Mouse (Mus musculus) layer of hippocampus, postnatal 10 days (tissue): ENCODE measurements around the gene Fkbp10. TPM values are rescaled to one million over a fixed set of nuclear protein-coding genes. Genes with fewer than 3 reads are reported as not detected.

ENCODE experiments used
- DNase-seq, 2 experiments: peaks; one replicate each; pipeline ENCODE4 v3.0.0; 2021; ENCODE audit warnings: low spot score in 2 of 2
- microRNA-seq, 2 experiments: library from miRNA; unstranded; fragments of <30 nt; microRNA quantifications; one replicate each; pipeline ENCODE4 v1.2.0; 2021
- total RNA-seq, 2 experiments: library from RNA; stranded (reverse); gene quantifications; 2 replicates each; pipeline ENCODE4 v1.2.3; 2021

Fkbp10 gene
- total RNA-seq, 2 experiments from 2014 or later, result 15.1 to 15.2 TPM

DNA sequence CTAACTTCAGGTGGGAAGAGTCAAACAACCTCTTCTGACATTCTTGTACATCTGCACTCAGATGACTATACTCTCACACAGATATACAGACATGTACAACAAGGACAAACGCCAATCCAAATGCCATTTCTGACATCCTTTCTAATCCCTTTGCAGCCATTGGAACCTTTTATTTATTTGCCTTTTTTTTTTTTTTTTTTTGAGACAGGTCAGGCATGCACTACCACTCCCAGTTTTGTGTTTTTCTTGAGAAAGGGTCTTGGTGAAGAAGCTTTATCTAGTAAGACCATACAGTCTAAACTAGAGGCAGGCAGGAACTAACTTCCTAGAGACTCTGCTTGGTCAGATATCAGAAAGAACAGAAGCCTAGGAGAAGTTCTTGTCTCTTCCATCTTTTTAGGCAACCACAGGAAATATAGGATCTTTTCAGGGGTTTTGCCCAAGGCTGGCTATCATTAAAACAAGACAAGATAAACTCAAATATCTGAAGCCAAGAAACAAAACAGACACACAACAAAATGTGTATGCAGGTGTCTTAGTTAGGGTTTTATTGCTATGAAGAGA is 49.8 kb downstream of the Fkbp10 start:
- no peak for DNase-seq

DNA sequence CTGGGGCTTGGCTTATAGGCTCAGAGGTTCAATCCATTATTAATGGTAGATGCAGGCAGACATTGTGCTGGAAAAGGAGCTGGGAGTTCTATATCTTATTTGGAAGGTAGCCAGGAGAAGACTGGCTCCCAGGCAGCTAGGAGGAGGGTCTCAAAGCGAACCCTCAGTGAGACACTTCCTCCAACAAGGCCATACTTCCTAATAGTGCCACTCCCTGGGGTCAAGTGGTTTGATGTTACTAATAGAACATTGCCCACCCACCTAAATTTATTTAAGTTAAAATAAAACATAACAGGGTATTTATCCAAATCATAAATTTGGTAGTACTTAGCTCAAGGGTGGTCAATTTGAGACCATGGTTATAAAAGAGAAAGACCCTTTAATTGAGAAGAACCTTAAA is 50.3 kb downstream of the Fkbp10 start:
- DNase-seq, result no peak

DNA sequence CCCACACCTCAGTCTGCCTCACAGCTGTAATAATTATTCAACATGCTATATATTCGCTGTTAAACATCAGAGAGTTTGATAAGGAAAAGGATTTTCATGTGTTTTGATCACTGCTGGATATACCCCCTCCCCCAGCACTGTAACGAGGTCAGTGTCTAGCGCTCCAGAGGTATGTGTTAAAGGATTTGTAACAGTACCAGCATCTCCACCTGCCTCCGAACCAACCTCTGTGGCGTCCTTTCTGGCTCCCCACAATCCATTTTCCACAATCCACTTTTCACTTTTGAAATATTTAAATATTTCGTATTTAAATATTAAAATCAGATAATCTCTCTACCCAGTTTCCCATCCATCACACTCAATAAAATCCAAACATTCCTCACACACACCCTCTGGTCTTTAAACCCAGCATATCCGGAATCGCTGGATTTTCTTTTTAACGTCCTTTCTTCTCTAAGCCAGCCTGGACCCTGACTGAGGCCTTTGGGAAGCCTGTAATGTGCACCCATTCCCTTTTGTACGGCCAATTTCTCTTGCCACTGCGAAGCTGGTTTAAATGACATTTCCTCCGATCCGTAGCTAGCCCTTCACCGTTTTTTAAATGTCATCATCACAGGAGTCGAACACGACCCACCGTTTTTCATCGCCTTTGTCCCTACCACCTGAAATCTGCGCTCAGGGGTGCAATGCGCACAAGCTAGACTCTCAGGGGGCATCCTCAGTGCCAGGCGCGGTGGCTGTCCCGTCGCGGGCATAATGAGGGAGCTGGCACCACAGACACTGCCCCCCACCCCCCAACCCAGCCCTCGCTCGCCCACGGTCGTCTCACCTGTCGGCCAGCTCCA is 56.1 kb downstream of the Fkbp10 start:
- DNase-seq, result peak; percentile 15 to 28

DNA sequence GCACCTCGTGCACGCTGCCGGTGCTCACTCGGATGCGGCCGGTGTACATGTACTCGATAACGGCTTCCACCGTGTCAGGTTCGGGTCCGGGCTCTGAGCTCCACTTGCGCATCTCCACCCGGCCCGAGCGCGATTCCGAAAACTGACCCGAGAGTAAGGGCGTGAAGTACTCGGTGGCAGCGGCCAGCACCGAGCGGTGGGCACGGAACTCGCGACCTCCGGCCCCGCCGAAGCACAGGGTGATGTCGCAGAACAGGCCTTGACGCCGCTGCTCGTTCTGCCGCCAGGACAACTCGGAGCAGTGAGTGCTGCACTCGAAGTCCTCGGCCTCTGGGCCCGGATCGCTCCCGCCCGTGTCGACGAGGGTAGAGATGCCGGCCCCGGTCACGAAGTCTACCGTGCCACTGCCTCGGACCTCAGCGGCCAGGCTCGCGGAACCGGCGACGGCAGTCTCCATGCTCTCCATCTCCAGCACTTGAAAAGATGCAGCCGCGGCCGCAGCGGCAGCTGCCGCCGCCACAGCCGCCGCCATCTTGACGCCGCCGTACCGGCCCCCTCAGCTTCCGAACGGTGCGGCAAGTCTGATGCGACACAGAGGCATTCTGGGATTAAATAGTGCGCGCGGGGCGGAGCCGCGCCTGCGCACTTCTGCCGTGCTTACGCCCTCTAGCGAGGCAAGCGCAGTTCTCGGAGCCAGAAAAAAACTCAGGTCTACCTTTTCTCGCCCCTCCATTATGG is 56.9 kb downstream of the Fkbp10 start, which contains the start of gene Klhl11:
TSS of gene Klhl11 (minus strand) at position 545 of the 738 bp plus-strand sequence.
- DNase-seq, result peak; percentile 89 to 94

DNA sequence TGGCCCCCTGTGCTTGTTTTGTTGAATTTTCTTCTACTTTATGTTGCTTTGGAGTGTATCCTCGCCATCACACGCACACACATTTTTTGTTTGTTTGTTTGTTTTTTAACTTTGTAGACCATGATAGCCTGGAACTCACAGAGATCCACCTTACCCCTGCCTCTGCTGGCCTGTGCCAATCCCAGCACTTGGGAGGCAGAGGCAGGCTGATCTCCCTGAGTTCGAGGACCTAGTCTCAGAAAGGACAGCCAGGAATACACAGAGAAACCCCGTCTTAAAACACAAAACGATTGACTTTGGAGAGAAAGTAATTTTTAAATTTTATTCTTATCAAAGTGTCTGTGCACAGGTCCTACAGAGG is 57.4 kb downstream of the Fkbp10 start:
- no peak for DNase-seq

Small RNAs within 50 kb of the gene (microRNA-seq; reads per million reads assigned to microRNA genes)
- gene Gm27374, result 0 reads per million in 2 experiments

Other genes starting within 250 kb of the Fkbp10 start
- gene Krt9, start 222.5 kb upstream of the Fkbp10 start, total RNA-seq, result 1 to 10 TPM; 1.1 to 1.2 TPM
- under 1 TPM in 1 of 2 experiments, not detected in 1; 0.43 TPM for gene Krt14, start 208.1 kb upstream of the Fkbp10 start, total RNA-seq
- not detected for gene Krt16, start 166.8 kb upstream of the Fkbp10 start, total RNA-seq
- not detected for gene Krt17, start 154.7 kb upstream of the Fkbp10 start, total RNA-seq
- gene Krt42, start 145.8 kb upstream of the Fkbp10 start, total RNA-seq, result not detected
- gene Eif1, start 95.8 kb upstream of the Fkbp10 start, total RNA-seq, result 100 to 1,000 TPM; 648 to 674 TPM
- not detected for gene Gast, start 81.3 kb upstream of the Fkbp10 start, total RNA-seq
- 100 to 1,000 TPM; 124 to 125 TPM for gene Hap1, start 59.6 kb upstream of the Fkbp10 start, total RNA-seq
- gene Jup, start 17.9 kb upstream of the Fkbp10 start, total RNA-seq, result 10 to 100 TPM; 46.2 to 51.1 TPM
- gene P3h4, start 861 bp upstream of the Fkbp10 start, total RNA-seq, result 1 to 10 TPM; 8.9 TPM
- 10 to 100 TPM; 60.5 to 66.4 TPM for gene Nt5c3b, start 26.1 kb downstream of the Fkbp10 start, total RNA-seq
- gene Klhl10, start 26.2 kb downstream of the Fkbp10 start, total RNA-seq, result 1 to 10 TPM in 1 of 2 experiments, under 1 TPM in 1; 0.98 to 1.1 TPM
- gene Klhl11, start 57.0 kb downstream of the Fkbp10 start, total RNA-seq, result 10 to 100 TPM; 71.8 to 72.9 TPM
- gene Acly, start 112.3 kb downstream of the Fkbp10 start, total RNA-seq, result 100 to 1,000 TPM; 127 to 134 TPM
- 1 to 10 TPM; 1.0 to 1.6 TPM for gene Ttc25, start 129.9 kb downstream of the Fkbp10 start, total RNA-seq
- 10 to 100 TPM; 88.0 to 92.7 TPM for gene Cnp, start 159.2 kb downstream of the Fkbp10 start, total RNA-seq
- gene Nkiras2, start 203.5 kb downstream of the Fkbp10 start, total RNA-seq, result 10 to 100 TPM; 25.6 to 27.9 TPM
- 100 to 1,000 TPM; 250 to 255 TPM for gene Dnajc7, start 204.5 kb downstream of the Fkbp10 start, total RNA-seq